Comparison of ENCODE assay signal across 8 mouse cellular contexts in genomic region chr6:83031921-83032590, GRCm38 (mm10). TPM values are rescaled to one million over a fixed set of nuclear protein-coding genes. Genes with fewer than 3 reads are reported as not detected.
DNase-seq lines count a peak whose midpoint lies in the region; ATAC-seq and TF ChIP-seq lines count a peak whose summit lies in the region.

No protein-coding gene starts in this region.

- dilution Hi-C loops in CH12.LX (cut with MboI; ENCODE audit: extremely low pct_ligation_motif_present, extremely low pct_unique_long_range_greater_than_20kb, low sequenced_read_pairs), result no loop called here

- in situ Hi-C loops in CH12.LX (cut with MboI; ENCODE audit: low pct_ligation_motif_present, low pct_unique_long_range_greater_than_20kb, low sequenced_read_pairs), result no loop called here

- TF ChIP-seq RAD21 in CH12.LX (IDR thresholded peaks at IDR 0.05; ENCODE audit: low read depth, low read length), result no peak

- no peak for TF ChIP-seq EP300 in CH12.LX (IDR thresholded peaks at IDR 0.05; ENCODE audit: low read length)

- H3K4me3 ChIP-seq in CH12.LX (replicated peaks in 1 of 3; ENCODE audit: low read depth in 2 of 3, low read length in 2 of 3, poor library complexity in 1 of 3), result peak overlapping the region; percentile 64 to 90 (median 80)
- peak overlapping the region; percentile 45 for H3K4me3 ChIP-seq in forebrain, embryonic 16.5 days (replicated peaks; ENCODE audit: low read length)
- H3K4me3 ChIP-seq in liver, embryonic 15.5 days (replicated peaks), result peak overlapping the region; percentile 87

- peak; percentile 91 for DNase-seq in heart, adult 11 months
- no peak for DNase-seq in heart, postnatal 25 days (ENCODE audit: low spot score)
- no peak for DNase-seq in CH12.LX (ENCODE audit: extremely low read depth)
- no peak for DNase-seq in spleen, postnatal 4 days (ENCODE audit: low spot score in 2 of 2)
- no peak for DNase-seq in layer of hippocampus, postnatal 10 days (ENCODE audit: low spot score in 2 of 2)

- TF ChIP-seq POLR2A in CH12.LX (IDR thresholded peaks at IDR 0.05; ENCODE audit: low read depth, low read length), result no peak

- H3K4me2 ChIP-seq in CH12.LX (ENCODE audit: insufficient read depth, low read depth, poor library complexity, severe bottlenecking), result peak overlapping the region; percentile 77
- peak overlapping the region; percentile 61 for H3K4me2 ChIP-seq in forebrain, embryonic 16.5 days (ENCODE audit: low read length)
- peak overlapping the region; percentile 83 for H3K4me2 ChIP-seq in liver, embryonic 15.5 days

- WGBS in forebrain, embryonic 16.5 days, result 24% methylated on average over 18 of the region's 18 CpGs
- WGBS in liver, embryonic 15.5 days (ENCODE audit: insufficient replicate concordance), result 57% methylated on average over 18 of the region's 18 CpGs

- peak overlapping the region; percentile 74; the same call in 1 of the 2 replicates for H3K9ac ChIP-seq in CH12.LX (ENCODE audit: insufficient read depth, low read depth)
- H3K9ac ChIP-seq in forebrain, embryonic 16.5 days (replicated peaks; ENCODE audit: low read depth, low read length), result no peak overlapping the region; the same call in 1 of the 2 replicates
- peak overlapping the region; percentile 84 for H3K9ac ChIP-seq in liver, embryonic 15.5 days

- H3K27ac ChIP-seq in CH12.LX (ENCODE audit: insufficient read depth, low read depth), result no peak overlapping the region
- no peak overlapping the region for H3K27ac ChIP-seq in forebrain, embryonic 16.5 days (ENCODE audit: low read length)
- H3K27ac ChIP-seq in liver, embryonic 15.5 days (replicated peaks), result peak overlapping the region; percentile 77

- no peak for TF ChIP-seq CTCF in CH12.LX (conservative IDR thresholded peaks at IDR 0.05 in 1 of 2, IDR thresholded peaks at IDR 0.05 in 1 of 2; ENCODE audit: low read depth in 2 of 2, low read length in 2 of 2)

- H3K27me3 ChIP-seq in CH12.LX (replicated peaks), result peaks cover 8% of the 10 kb centered on the region
- peaks cover 20% of the 10 kb centered on the region for H3K27me3 ChIP-seq in forebrain, embryonic 16.5 days (replicated peaks; ENCODE audit: control insufficient read depth, insufficient read depth, low read length)
- peaks cover 40% of the 10 kb centered on the region for H3K27me3 ChIP-seq in liver, embryonic 15.5 days

- H3K79me2 ChIP-seq in CH12.LX (replicated peaks; ENCODE audit: control insufficient read depth, extremely low read depth, insufficient read depth, poor library complexity, severe bottlenecking), result peaks cover 3% of the 10 kb centered on the region

- intact Hi-C loops in heart, postnatal 25 days (cut with DNase I), result no loop called here

- no peaks in the 10 kb centered on the region for H3K9me3 ChIP-seq in CH12.LX (replicated peaks; ENCODE audit: low read length)
- H3K9me3 ChIP-seq in forebrain, embryonic 16.5 days (ENCODE audit: control insufficient read depth, low read length), result no peaks in the 10 kb centered on the region
- no peaks in the 10 kb centered on the region for H3K9me3 ChIP-seq in liver, embryonic 15.5 days (replicated peaks)

- peaks cover 18 to 59% of the 10 kb centered on the region in 2 experiments for H3K4me1 ChIP-seq in CH12.LX (ENCODE audit: control insufficient read depth in 1 of 2, insufficient read depth in 2 of 2)
- H3K4me1 ChIP-seq in forebrain, embryonic 16.5 days (replicated peaks; ENCODE audit: control insufficient read depth, insufficient read depth, low read length), result peaks cover 20% of the 10 kb centered on the region
- peaks cover 71% of the 10 kb centered on the region for H3K4me1 ChIP-seq in liver, embryonic 15.5 days (replicated peaks)

- peaks cover 13 to 35% of the 10 kb centered on the region in 2 experiments for H3K36me3 ChIP-seq in CH12.LX (replicated peaks in 1 of 2; ENCODE audit: control insufficient read depth in 1 of 2, insufficient read depth in 1 of 2, low read length in 1 of 2)
- no peaks in the 10 kb centered on the region for H3K36me3 ChIP-seq in forebrain, embryonic 16.5 days (ENCODE audit: control insufficient read depth, insufficient read depth)
- peaks cover 30% of the 10 kb centered on the region for H3K36me3 ChIP-seq in liver, embryonic 15.5 days (replicated peaks)

- no peak for ATAC-seq in forebrain, embryonic 16.5 days
- ATAC-seq in liver, embryonic 15.5 days (ENCODE audit: insufficient read depth), result no peak
- no peak for ATAC-seq in frontal cortex, adult (ENCODE audit: low TSS enrichment)

TF ChIP-seq in CH12.LX, 34 proteins besides CTCF, POLR2A, EP300 and RAD21:
- TF ChIP-seq ZC3H11A (IDR thresholded peaks at IDR 0.05; ENCODE audit: low read depth, low read length) (no peak), HCFC1 (IDR thresholded peaks at IDR 0.05; ENCODE audit: low read depth, low read length) (no peak), CHD2 (IDR thresholded peaks at IDR 0.05; ENCODE audit: low read length) (no peak), MEF2A (IDR thresholded peaks at IDR 0.05; ENCODE audit: borderline replicate concordance, low read depth, low read length) (no peak), MAZ (IDR thresholded peaks at IDR 0.05; ENCODE audit: low read depth, low read length) (no peak), GABPA (IDR thresholded peaks at IDR 0.05; ENCODE audit: insufficient replicate concordance, low read depth, low read length) (no peak), ZMIZ1 (IDR thresholded peaks at IDR 0.05; ENCODE audit: low read depth, low read length) (no peak)

RNA-seq across cellular contexts. Expression of gene Dok1, which starts 1.2 kb away (rescaled TPM):
- total RNA-seq in heart, postnatal 25 days (2021), result 1 to 10 TPM; 2.9 to 3.2 TPM
- total RNA-seq in CH12.LX (2012; rRNA removed) (33.2 and 34.7 TPM in 2 replicates), CH12.LX (2014; rRNA removed) (21.3 and 21.4 TPM in 2 replicates)
- 23.8 and 24.6 TPM in 2 replicates for polyA plus RNA-seq in CH12.LX (2012; ENCODE audit: insufficient read length, low read depth)
- polyA plus RNA-seq in forebrain, embryonic 16.5 days (2015; fragmentation: Nextera tagmentation; extraction: Ambion mirVana), result 2.0 and 2.1 TPM in 2 replicates
- polyA plus RNA-seq in liver, embryonic 15.5 days (2015; fragmentation: Nextera tagmentation; extraction: Ambion mirVana), result 19.9 and 21.1 TPM in 2 replicates
- total RNA-seq in layer of hippocampus, postnatal 10 days (2021), result 1 to 10 TPM; 1.6 to 2.4 TPM

RNA-seq across cellular contexts. Expression of gene Loxl3, which starts 1.9 kb away (rescaled TPM):
- total RNA-seq in heart, postnatal 25 days (2021), result 1 to 10 TPM; 2.0 to 4.2 TPM
- 0.93 and 1.0 TPM in 2 replicates for total RNA-seq in CH12.LX (2012; rRNA removed)
- total RNA-seq in CH12.LX (2014; rRNA removed), result 0.05 TPM in 1 of 2 replicates, not detected in the other
- polyA plus RNA-seq in CH12.LX (2012; ENCODE audit: insufficient read length, low read depth), result 0.74 and 1.0 TPM in 2 replicates
- 5.3 and 6.0 TPM in 2 replicates for polyA plus RNA-seq in forebrain, embryonic 16.5 days (2015; fragmentation: Nextera tagmentation; extraction: Ambion mirVana)
- 1.7 and 2.1 TPM in 2 replicates for polyA plus RNA-seq in liver, embryonic 15.5 days (2015; fragmentation: Nextera tagmentation; extraction: Ambion mirVana)
- total RNA-seq in layer of hippocampus, postnatal 10 days (2021), result 1 to 10 TPM; 3.0 to 5.7 TPM

RNA-seq across cellular contexts. Expression of gene Aup1, which starts 22.3 kb away (rescaled TPM):
- 10 to 100 TPM; 65.5 to 73.0 TPM for total RNA-seq in heart, postnatal 25 days (2021)
- total RNA-seq in CH12.LX (2012; rRNA removed), result 235 and 240 TPM in 2 replicates
- total RNA-seq in CH12.LX (2014; rRNA removed), result 108 and 119 TPM in 2 replicates
- polyA plus RNA-seq in CH12.LX (2012; ENCODE audit: insufficient read length, low read depth), result 284 and 324 TPM in 2 replicates
- 157 and 186 TPM in 2 replicates for polyA plus RNA-seq in forebrain, embryonic 16.5 days (2015; fragmentation: Nextera tagmentation; extraction: Ambion mirVana)
- 189 and 201 TPM in 2 replicates for polyA plus RNA-seq in liver, embryonic 15.5 days (2015; fragmentation: Nextera tagmentation; extraction: Ambion mirVana)
- total RNA-seq in layer of hippocampus, postnatal 10 days (2021), result 100 to 1,000 TPM in 1 of 2 experiments, 10 to 100 TPM in 1; 92.7 to 115 TPM

RNA-seq across cellular contexts. Expression of gene Htra2, which starts 23.0 kb away (rescaled TPM):
- 10 to 100 TPM; 31.8 to 33.9 TPM for total RNA-seq in heart, postnatal 25 days (2021)
- 113 and 128 TPM in 2 replicates for total RNA-seq in CH12.LX (2012; rRNA removed)
- 131 and 137 TPM in 2 replicates for total RNA-seq in CH12.LX (2014; rRNA removed)
- polyA plus RNA-seq in CH12.LX (2012; ENCODE audit: insufficient read length, low read depth), result 154 and 185 TPM in 2 replicates
- 70.7 and 77.8 TPM in 2 replicates for polyA plus RNA-seq in forebrain, embryonic 16.5 days (2015; fragmentation: Nextera tagmentation; extraction: Ambion mirVana)
- 87.9 and 93.6 TPM in 2 replicates for polyA plus RNA-seq in liver, embryonic 15.5 days (2015; fragmentation: Nextera tagmentation; extraction: Ambion mirVana)
- total RNA-seq in layer of hippocampus, postnatal 10 days (2021), result 10 to 100 TPM; 68.0 to 70.4 TPM

RNA-seq across cellular contexts. Expression of gene Dqx1, which starts 25.6 kb away (rescaled TPM):
- under 1 TPM; 0.36 to 0.52 TPM for total RNA-seq in heart, postnatal 25 days (2021)
- total RNA-seq in CH12.LX (2012; rRNA removed) (2.2 and 2.7 TPM in 2 replicates), CH12.LX (2014; rRNA removed) (0.99 and 1.3 TPM in 2 replicates)
- polyA plus RNA-seq in CH12.LX (2012; ENCODE audit: insufficient read length, low read depth), result 2.9 and 3.5 TPM in 2 replicates
- 0.30 and 0.31 TPM in 2 replicates for polyA plus RNA-seq in forebrain, embryonic 16.5 days (2015; fragmentation: Nextera tagmentation; extraction: Ambion mirVana)
- polyA plus RNA-seq in liver, embryonic 15.5 days (2015; fragmentation: Nextera tagmentation; extraction: Ambion mirVana), result 6.8 and 7.8 TPM in 2 replicates
- under 1 TPM; 0.37 to 0.54 TPM for total RNA-seq in layer of hippocampus, postnatal 10 days (2021)

Comparison
In these comparisons a context has a peak if more than half of its experiments do, and no peak if none do; other contexts are left out.
1. RNA of gene Dok1, which starts 1.2 kb away (total RNA-seq): 21.3 to 34.7 TPM in CH12.LX; 2.9 to 3.2 TPM in heart, postnatal 25 days and 1.6 to 2.4 TPM in layer of hippocampus, postnatal 10 days; every median in the first group is over 4 times any median in the second.
2. Peak in every context shown above with its lines, with median percentiles within 50 percentile points of each other: H3K4me2 ChIP-seq and H3K4me3 ChIP-seq.